Mouse (Mus musculus): ENCODE data around the gene Gkap1.

- TF ChIP-seq CTCF (IDR thresholded peaks at IDR 0.05; ENCODE audit: low read depth, low read length) (no peak), POLR2A (IDR thresholded peaks at IDR 0.05; ENCODE audit: extremely low read depth, insufficient read depth, low read length) (no peak)
Observed at GRCm38 (mm10) chr13:58206084-58206483, 69.4 kb downstream of the Gkap1 start.
